Mouse (Mus musculus) thymus, postnatal 25 days (tissue): ENCODE measurements around the gene Rapsn.
"Not testable (repeated sequence)": the region's sequence is repeated elsewhere in the genome, so short reads cannot be mapped to it uniquely, and the experiment has no call there.

Experiments used
- DNase-seq: peaks from one replicate; pipeline ENCODE4 v3.0.0; 2022

The Rapsn gene

GRCm38 (mm10) chr2:91035385-91035784 lies at the start of gene Rapsn:
Rapsn (plus strand) TSS chr2:91035620.
- no peak for DNase-seq

- no peak for DNase-seq
Observed at GRCm38 (mm10) chr2:90986055-90986454, 49.4 kb upstream of the Rapsn start.

DNA sequence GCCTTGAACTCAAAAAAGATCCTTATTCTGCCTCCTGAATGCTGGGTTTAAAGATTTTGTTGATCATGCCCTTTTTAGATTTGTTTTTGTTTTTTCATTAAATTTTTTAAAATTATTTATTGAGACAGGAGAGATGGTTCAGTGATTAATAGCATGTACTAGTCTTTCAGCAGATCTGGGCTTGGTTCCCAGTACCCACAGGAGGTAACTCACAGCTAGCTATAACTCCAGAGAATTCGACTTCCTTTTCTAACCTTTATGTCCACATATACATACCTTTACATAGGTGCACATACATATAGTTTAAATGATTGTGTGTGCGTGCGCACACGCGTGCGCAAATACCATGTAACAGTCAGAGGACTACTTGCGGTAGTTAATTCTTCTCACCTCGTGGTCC lies 26.9 kb upstream of the Rapsn start:
- DNase-seq: no peak

DNA sequence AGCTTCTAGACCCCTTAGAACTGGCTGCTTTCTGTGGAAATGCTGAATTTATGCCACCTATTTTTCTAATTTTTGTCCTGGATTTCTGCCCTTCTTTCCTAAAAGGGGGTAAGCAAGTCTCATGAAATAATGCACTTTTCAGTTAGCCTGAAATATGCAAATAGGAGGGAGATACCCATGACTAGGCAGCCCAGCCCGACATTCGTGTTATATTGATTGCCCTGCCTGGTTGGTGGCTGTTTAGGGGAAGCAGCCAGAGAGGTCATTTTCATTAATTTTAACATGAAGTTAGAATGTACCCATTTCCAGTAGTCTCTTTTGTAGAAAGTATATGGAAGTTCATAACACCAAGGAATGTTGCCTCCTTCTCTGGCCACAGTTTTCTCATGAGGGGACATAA lies 21.5 kb upstream of the Rapsn start:
- no peak for DNase-seq

DNA sequence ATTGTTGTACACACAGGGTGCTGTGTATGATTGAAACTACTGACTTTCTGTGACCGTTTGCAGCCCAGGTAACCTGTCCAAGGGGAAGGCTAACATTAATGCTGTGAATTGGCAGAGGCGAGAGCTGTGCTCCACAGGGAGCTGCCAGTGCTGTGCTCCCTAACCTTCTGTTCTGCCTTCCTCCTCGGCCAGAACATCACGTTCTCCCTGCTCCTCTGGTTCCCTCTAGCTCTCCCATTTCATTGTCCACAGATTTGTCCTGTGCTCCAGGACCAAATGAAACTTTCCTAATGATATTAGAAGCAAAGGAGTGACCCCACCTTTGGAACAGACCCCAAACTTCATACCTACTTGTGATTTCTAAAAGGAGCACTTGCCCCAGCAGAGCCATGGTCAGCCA lies 20.0 kb upstream of the Rapsn start:
- DNase-seq: no peak

DNA sequence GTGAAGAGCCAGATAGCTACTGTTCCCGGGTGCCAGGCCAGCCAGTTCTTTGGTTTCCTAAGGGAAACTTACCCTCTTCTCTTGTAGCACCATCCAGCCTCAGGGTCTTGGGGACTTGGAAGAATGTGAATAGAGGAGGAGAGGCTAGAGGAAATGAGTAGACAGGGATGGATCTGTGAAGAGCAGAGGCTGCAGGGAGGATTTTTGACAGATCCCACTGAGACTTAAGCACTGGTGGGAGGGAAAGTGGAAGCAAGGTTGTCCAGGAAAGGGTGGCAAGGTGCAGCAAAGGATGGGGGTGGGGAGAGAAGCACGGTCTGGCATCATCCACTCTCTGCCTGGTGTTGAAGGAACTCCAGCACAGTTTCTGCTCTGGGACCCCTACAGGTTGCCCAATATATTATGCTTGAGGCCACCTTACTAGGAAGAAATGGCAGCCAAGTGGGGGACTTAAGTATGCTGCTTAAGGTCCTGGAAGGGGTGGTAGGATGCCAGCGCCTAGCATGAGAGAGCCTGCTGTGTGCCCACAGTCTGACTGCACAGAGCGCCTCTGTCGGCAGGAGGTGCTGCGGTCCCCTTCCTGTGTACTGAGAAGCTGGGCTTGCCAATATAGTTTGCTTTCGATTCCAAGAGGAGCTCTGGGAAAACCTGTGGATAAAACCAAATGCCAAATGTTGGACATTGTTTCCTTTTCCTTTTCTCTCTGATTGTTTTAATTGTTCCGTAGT lies 17.2 kb upstream of the Rapsn start:
- no peak for DNase-seq

DNA sequence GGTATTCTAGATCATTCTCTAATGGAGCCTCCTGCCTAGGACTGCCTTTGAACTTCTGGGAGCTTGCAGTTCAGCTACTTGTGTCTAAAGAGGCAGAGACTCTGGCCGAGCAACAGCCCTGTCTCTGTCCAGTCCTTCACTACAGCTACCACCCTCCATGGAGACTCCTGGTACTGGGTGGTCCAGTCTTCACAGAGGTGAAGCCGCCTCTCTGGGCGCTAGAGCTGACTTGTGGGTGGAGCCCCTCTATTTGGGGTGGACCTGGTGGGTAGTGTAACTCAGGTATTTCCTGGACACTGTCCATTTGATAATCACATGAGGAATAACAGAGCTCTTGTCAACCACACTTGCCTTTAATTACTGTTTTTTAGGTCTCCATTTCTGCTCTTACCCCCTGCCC lies 15.5 kb upstream of the Rapsn start:
- DNase-seq: no peak

GRCm38 (mm10) chr2:91022266-91022665 lies 13.2 kb upstream of the Rapsn start:
- DNase-seq: not testable (repeated sequence)

GRCm38 (mm10) chr2:91023131-91023530 lies 12.3 kb upstream of the Rapsn start:
- no peak for DNase-seq

DNA sequence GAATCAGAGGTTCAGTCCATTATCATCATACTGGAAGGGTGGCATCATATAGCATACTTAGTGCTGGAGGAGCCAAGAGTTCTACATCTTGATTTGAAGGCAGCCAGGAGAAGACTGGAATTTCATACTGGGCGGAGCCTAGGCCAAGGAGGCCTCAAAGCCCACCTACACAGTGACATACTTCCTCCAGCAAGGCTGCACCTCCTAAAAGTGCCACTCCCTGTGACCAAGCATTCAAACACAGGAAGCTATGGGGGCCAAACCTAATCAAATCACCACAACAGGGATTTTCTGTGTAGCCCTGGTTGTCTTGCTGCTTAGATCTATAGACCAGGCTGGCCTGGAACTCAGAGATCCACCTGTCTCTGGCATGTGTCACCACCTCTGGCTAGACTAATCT lies 11.5 kb upstream of the Rapsn start:
- DNase-seq: no peak

DNA sequence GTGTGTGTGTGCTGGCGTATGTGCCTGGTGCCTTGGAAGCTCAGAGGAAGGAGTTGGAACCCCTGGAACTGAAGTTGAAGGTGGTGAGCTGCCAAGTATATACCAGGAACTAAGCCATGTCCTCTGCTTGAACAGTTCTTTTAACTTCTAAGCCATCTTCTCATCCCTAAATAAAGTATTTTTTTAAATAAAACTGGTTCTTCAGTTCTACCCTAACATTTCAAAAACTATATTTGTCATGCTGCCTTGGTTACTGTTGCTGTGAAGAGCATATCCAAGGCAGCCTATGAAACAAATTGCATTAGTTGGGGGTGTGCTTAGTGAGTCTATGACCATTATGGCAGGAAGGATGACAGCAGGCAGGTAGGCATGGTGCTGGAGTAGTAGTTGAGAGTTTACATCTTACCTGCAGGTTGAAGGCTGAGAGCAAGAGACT lies 10.3 kb upstream of the Rapsn start:
- DNase-seq: no peak

- no peak for DNase-seq
Observed at GRCm38 (mm10) chr2:91026491-91026890, 8.9 kb upstream of the Rapsn start.

DNA sequence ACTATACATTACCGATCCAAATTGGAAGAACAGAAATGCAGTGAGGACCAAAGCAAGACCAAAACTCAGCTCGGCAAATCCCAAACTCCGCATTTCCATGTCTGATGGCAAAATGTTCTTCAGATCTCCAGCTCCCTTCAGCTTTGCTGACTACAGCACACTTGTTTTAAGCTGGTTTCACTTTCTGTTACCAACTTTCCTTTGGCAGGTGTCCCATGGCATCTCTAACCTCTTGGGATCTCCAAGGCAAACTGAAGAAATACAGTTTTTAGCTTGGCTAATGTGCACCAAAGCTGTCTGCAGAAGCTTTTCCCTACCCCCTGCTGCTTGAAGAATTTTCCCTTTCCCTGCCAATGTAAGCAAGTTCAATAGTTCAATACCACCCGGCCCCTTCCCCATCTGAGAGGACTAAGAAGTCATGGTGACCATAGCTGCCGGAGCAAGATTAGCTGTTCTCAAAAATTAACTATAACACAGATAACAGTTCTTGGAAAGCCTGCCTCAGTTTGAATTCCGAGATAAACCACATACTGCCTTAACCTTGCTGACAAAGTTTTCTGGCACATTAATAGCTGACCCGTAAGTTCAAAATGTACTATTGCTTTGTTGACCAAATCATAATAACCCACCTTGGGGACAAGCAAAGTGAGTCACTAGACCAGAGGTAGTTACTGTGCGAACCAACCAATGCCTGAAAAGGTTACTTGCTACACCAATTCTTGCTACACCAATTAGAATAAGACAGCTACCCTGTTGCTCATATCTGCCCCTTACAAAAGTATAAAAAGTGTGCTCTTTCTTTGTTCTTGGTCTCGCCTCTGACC lies 7.8 kb upstream of the Rapsn start:
- DNase-seq: no peak

- no peak for DNase-seq
Observed at GRCm38 (mm10) chr2:91031216-91031615, 4.2 kb upstream of the Rapsn start.

GRCm38 (mm10) chr2:91033000-91033399 lies 2.4 kb upstream of the Rapsn start:
- no peak for DNase-seq

- DNase-seq: no peak
Observed at GRCm38 (mm10) chr2:91041786-91042185, 6.4 kb downstream of the Rapsn start.

GRCm38 (mm10) chr2:91042651-91043398 lies 7.4 kb downstream of the Rapsn start:
- DNase-seq: peak; percentile 49

DNA sequence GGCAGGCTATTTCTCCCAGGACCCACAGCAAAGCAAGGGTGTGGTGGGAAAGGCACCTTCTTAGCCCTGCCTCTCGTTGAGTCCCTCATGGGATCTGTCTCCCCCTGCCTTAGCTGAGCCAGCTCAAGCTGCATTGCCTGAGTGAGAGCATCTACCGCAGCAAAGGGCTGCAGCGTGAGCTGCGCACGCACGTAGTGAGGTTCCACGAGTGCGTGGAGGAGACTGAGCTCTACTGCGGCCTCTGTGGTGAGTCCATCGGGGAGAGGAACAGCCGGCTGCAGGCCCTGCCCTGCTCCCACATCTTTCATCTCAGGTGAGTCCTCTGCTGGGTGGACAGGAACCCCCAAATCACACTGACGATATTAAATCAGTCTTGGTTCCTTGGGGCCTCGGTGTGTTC lies 9.3 kb downstream of the Rapsn start:
- no peak for DNase-seq

DNA sequence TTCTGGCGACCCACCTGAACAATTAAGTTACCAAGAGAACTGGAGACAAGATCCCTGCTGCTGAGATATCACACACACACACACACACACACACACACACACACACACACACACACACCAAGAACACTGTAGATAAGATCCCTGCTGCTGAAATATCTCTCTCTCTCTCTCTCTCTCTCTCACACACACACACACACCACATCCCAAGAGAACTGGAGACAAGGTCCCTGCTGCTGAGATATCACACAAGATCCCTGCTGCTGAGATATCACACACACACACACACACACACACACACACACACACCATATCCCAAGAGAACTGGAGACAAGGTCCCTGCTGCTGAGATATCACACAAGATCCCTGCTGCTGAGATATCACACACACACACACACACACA lies 10.4 kb downstream of the Rapsn start:
- DNase-seq: not testable (repeated sequence)

- no peak for DNase-seq
Observed at GRCm38 (mm10) chr2:91047359-91047758, 11.9 kb downstream of the Rapsn start.

GRCm38 (mm10) chr2:91051917-91052316 lies 16.5 kb downstream of the Rapsn start:
- no peak for DNase-seq

DNA sequence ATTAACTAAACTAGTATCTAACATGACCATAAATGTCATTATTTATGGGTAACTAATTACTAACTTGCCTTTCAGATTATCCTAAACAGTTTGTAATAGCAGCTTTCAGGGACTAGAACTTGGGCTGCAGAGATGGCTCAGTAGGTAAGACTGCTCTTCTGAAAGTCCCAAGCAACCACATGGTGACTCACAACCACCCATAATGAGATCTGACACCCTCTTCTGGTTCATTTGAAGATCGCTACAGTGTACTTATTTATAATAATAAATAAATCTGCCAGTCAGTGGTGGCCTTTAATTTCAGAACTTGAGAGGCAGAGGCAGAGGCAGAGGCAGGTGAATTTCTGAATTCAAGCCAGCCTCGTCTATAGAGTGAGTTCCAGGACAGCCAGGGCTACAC lies 17.3 kb downstream of the Rapsn start:
- DNase-seq: no peak

GRCm38 (mm10) chr2:91053181-91053933 lies 17.9 kb downstream of the Rapsn start:
- no peak for DNase-seq
